Comparison of ENCODE assay signal across 26 mouse cellular contexts in the genomic region with DNA sequence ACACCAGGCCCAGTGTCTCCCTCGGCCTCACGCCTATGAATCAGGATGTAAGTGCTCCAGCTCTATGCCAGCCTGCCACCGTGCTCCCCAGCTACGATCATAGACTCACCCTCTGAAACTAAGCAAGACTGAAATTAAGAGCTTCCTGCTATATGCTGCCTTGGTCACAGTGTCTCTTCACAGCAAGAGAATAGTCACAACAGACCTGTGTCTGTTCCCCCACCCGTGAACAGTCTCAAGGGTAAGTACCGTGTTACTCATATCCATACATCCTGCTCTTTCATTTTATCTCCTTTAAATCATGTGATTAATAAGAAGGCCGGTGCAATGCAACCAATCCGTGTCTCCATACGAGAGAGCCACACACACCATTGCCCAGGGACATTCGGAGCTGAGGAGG. TPM values are rescaled to one million over a fixed set of nuclear protein-coding genes. Genes with fewer than 3 reads are reported as not detected.
A peak's percentile ranks its signal among the peaks of the same experiment; 100 is the strongest.
DNase-seq lines count a peak whose midpoint lies in the region; ATAC-seq and TF ChIP-seq lines count a peak whose summit lies in the region.
"Had no signal": no experiment of that assay in that cellular context is flagged by ENCODE, and none has a peak within 500 bp of the region (broad histone marks: within the 10 kb centered on the region; RNA-seq: fewer than 3 reads in every experiment).

No protein-coding gene starts in this region.

- H3K36me3 ChIP-seq in intestine, postnatal 0 days (ENCODE audit: control insufficient read depth, insufficient read depth), result no peaks in the 10 kb centered on the region
- no peaks in the 10 kb centered on the region for H3K36me3 ChIP-seq in intestine, embryonic 15.5 days
- H3K36me3 ChIP-seq: embryonic facial prominence, embryonic 12.5 days; G1E; liver, embryonic 15.5 days had no signal

- H3K27ac ChIP-seq in intestine, postnatal 0 days (ENCODE audit: low read depth, low read length), result peak overlapping the region; percentile 28; the same call in 1 of the 2 replicates
- H3K27ac ChIP-seq in intestine, embryonic 15.5 days, result no peak overlapping the region
- H3K27ac ChIP-seq: embryonic facial prominence, embryonic 12.5 days; hindbrain, postnatal 0 days; liver, embryonic 15.5 days had no signal

- no peak overlapping the region for H3K4me3 ChIP-seq in intestine, postnatal 0 days (ENCODE audit: low read depth, low read length)
- H3K4me3 ChIP-seq in intestine, embryonic 15.5 days (replicated peaks), result no peak overlapping the region
- H3K4me3 ChIP-seq: embryonic facial prominence, embryonic 12.5 days; liver, embryonic 15.5 days had no signal

- 67% methylated on average over 10 of the region's 10 CpGs for WGBS in intestine, postnatal 0 days
- WGBS in intestine, embryonic 15.5 days, result 92% methylated on average over 10 of the region's 10 CpGs

- no peaks in the 10 kb centered on the region for H3K27me3 ChIP-seq in intestine, postnatal 0 days (replicated peaks; ENCODE audit: control insufficient read depth, insufficient read depth, low read length)
- H3K27me3 ChIP-seq in intestine, embryonic 15.5 days (replicated peaks), result no peaks in the 10 kb centered on the region
- H3K27me3 ChIP-seq: embryonic facial prominence, embryonic 12.5 days; liver, embryonic 15.5 days had no signal

- H3K9ac ChIP-seq in intestine, postnatal 0 days (ENCODE audit: low read depth, low read length), result no peak overlapping the region
- no peak overlapping the region for H3K9ac ChIP-seq in intestine, embryonic 15.5 days
- H3K9ac ChIP-seq: embryonic facial prominence, embryonic 12.5 days; liver, embryonic 15.5 days; lung, embryonic 14.5 days had no signal

- no peak overlapping the region for H3K4me2 ChIP-seq in intestine, postnatal 0 days (replicated peaks; ENCODE audit: low read depth)
- no peak overlapping the region for H3K4me2 ChIP-seq in intestine, embryonic 15.5 days (replicated peaks)
- H3K4me2 ChIP-seq: embryonic facial prominence, embryonic 12.5 days; liver, embryonic 15.5 days; lung, embryonic 14.5 days; midbrain, embryonic 11.5 days had no signal

- no peaks in the 10 kb centered on the region for H3K9me3 ChIP-seq in intestine, postnatal 0 days (ENCODE audit: control insufficient read depth)
- no peaks in the 10 kb centered on the region for H3K9me3 ChIP-seq in intestine, embryonic 15.5 days
- H3K9me3 ChIP-seq: embryonic facial prominence, embryonic 12.5 days; G1E; liver, embryonic 15.5 days had no signal

- no peak for ATAC-seq in intestine, postnatal 0 days
- ATAC-seq in intestine, embryonic 15.5 days, result no peak
- peak; percentile 75 for ATAC-seq in inflammation-experienced regulatory T-cells, adult 6 months
- ATAC-seq in frontal cortex, adult (ENCODE audit: low TSS enrichment), result no peak
- ATAC-seq: forebrain, embryonic 14.5 days; hindbrain, postnatal 0 days; midbrain, embryonic 16.5 days had no signal

- no peaks in the 10 kb centered on the region; the same call in 1 of the 2 replicates for H3K4me1 ChIP-seq in intestine, postnatal 0 days (replicated peaks; ENCODE audit: control insufficient read depth, insufficient read depth, low read length)
- no peaks in the 10 kb centered on the region for H3K4me1 ChIP-seq in intestine, embryonic 15.5 days (replicated peaks)
- H3K4me1 ChIP-seq: embryonic facial prominence, embryonic 12.5 days; liver, embryonic 15.5 days had no signal

- peak; percentile 24 for DNase-seq in CD4-positive, CD25-positive, alpha-beta regulatory T cell, adult 2 months (ENCODE audit: low read depth, low spot score)
- DNase-seq in frontal cortex, adult 2 months (ENCODE audit: extremely low spot score in 1 of 2, low spot score in 1 of 2), result no peak
- no peak for DNase-seq in cerebellum, adult 18-20 months
- DNase-seq: adrenal gland, postnatal 10 days; cerebellum, adult 9-10 months; embryo, embryonic 11 days; kidney, adult 9 months; kidney, postnatal 14 days; layer of hippocampus, adult 9-11 months; liver; lung, embryonic 14.5 days; lung, postnatal 14 days; right cerebral cortex, postnatal 4 days; thymus, adult 18-20 months; thymus, postnatal 25 days had no signal

- TF ChIP-seq CTCF in intestine, postnatal 0 days (IDR thresholded peaks at IDR 0.05; ENCODE audit: low read depth), result no peak

RNA-seq across cellular contexts. Expression of gene Pls1, which starts 9.4 kb away (rescaled TPM):
- 512 and 547 TPM in 2 replicates for polyA plus RNA-seq in intestine, postnatal 0 days (2015; fragmentation: Nextera tagmentation; extraction: Ambion mirVana)
- polyA plus RNA-seq in intestine, embryonic 15.5 days (2015; fragmentation: Nextera tagmentation; extraction: Ambion mirVana), result 88.3 and 90.4 TPM in 2 replicates
- 1 to 10 TPM in 1 of 3 experiments, under 1 TPM in 2; 0.41 to 1.1 (median 0.55) TPM for polyA plus RNA-seq in inflammation-experienced regulatory T-cells, adult 6 months (2017; shearing (Covaris generic))
- polyA plus RNA-seq in frontal cortex, adult 2 months (2012; rRNA removed), result 4.7 and 6.1 TPM in 2 replicates
- polyA plus RNA-seq: G1E had no signal

RNA-seq across cellular contexts. Expression of gene Atr, which starts 21.7 kb away (rescaled TPM):
- polyA plus RNA-seq in intestine, postnatal 0 days (2015; fragmentation: Nextera tagmentation; extraction: Ambion mirVana), result 4.3 and 5.0 TPM in 2 replicates
- 10.4 and 12.3 TPM in 2 replicates for polyA plus RNA-seq in intestine, embryonic 15.5 days (2015; fragmentation: Nextera tagmentation; extraction: Ambion mirVana)
- 10 to 100 TPM; 20.9 to 29.2 (median 26.0) TPM for polyA plus RNA-seq in inflammation-experienced regulatory T-cells, adult 6 months (2017; shearing (Covaris generic))
- polyA plus RNA-seq in frontal cortex, adult 2 months (2012; rRNA removed), result 6.8 and 8.3 TPM in 2 replicates

Comparison
In these comparisons a context has a peak if more than half of its experiments do, and no peak if none do; other contexts are left out.
1. RNA of gene Pls1, which starts 9.4 kb away (polyA plus RNA-seq): 512 to 547 TPM in intestine, postnatal 0 days and 88.3 to 90.4 TPM in intestine, embryonic 15.5 days; 4.7 to 6.1 TPM in frontal cortex, adult 2 months and 0.41 to 1.1 TPM in inflammation-experienced regulatory T-cells, adult 6 months; every median in the first group is over 10 times any median in the second.